Mouse (Mus musculus) cerebellum, adult 2 months (tissue): ENCODE data around the gene Trim13.

Source experiments
- CTCF ChIP-seq: fragments of 200-500 bp; IDR thresholded peaks from 2 replicates; pipeline ENCODE4 v1.5.1; 2011; ENCODE audit warnings: low read depth, mild to moderate bottlenecking, control low read depth, low read length, moderate library complexity, borderline replicate concordance; ENCODE audit not compliant: insufficient read depth
- POLR2A ChIP-seq: fragments of 200-500 bp; IDR thresholded peaks from 2 replicates; pipeline ENCODE4 v1.6.1; 2011; ENCODE audit warnings: low read length, control low read depth, borderline replicate concordance; ENCODE audit not compliant: insufficient read depth

DNA sequence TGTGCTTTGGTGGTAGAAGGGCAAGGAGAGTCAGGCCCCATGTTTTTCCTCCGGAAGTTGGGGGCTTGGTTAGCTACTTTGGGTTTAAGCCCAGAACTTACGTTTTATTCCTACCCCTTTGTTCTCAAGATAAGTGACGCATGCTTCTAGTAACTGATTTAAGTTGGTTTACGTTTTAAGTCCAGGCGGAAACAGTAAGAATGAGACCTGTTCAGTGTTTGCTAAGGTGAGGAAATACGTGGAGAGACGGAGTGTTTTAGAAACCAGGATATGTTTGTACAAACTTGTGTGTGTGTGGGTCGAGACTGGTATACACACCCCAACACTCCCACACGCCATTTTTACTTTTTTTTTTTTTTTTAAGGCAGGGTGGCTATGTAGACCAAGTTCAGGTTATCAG, 3.3 kb downstream of the Trim13 start:
- TF ChIP-seq CTCF: no peak
- TF ChIP-seq POLR2A: no peak
